Mouse (Mus musculus): ENCODE data around the gene Olfr348. TPM values are rescaled to one million over a fixed set of nuclear protein-coding genes. Genes with fewer than 3 reads are reported as not detected.

The Olfr348 gene
- not detected in 2 replicates for polyA plus RNA-seq (2012; rRNA removed)

DNA sequence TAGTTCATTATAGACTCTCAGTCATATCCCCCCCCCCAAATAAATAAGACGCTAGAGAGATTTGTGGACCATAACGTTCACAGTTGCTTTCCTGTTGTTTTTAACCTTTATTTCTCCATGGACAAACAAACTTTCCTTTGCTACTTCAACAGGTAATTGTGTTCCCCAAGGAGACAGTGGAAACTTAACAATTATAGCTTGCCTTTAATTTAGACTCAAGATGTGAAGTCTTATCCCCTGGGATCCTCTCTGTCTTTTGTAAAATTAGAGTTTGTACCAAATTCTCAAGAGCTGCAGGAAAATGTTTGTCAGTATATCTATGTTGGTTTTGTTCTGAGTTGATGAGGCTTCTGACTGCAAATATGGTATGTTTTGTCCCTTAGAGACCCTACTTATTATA, at the start of gene Olfr348:
Gene Olfr348, plus strand, starts transcription at position 301 of the 400 bp plus-strand sequence.

GRCm38 (mm10) chr2:36790238-36790637, 6.2 kb downstream of the Olfr348 start, which contains the start of gene Olfr50:
Gene Olfr50 (plus strand): TSS chr2:36790538.

GRCm38 (mm10) chr2:36816932-36817331, 32.9 kb downstream of the Olfr348 start, which contains the start of gene Olfr3:
Gene Olfr3 (minus strand): TSS chr2:36817032.

Other genes with a start within 250 kb of the Olfr348 start
- not detected in 2 replicates for gene Olfr344, start 217.6 kb upstream of the Olfr348 start, polyA plus RNA-seq (2012; rRNA removed)
- gene Olfr345, start 144.2 kb upstream of the Olfr348 start, polyA plus RNA-seq (2012; rRNA removed): not detected in 2 replicates
- not detected in 2 replicates for gene Olfr346, start 98.5 kb upstream of the Olfr348 start, polyA plus RNA-seq (2012; rRNA removed)
- not detected in 2 replicates for gene Olfr347, start 52.4 kb upstream of the Olfr348 start, polyA plus RNA-seq (2012; rRNA removed)
- gene Olfr50, start 6.3 kb downstream of the Olfr348 start, polyA plus RNA-seq (2012; rRNA removed): not detected in 2 replicates
- gene Olfr3, start 32.8 kb downstream of the Olfr348 start, polyA plus RNA-seq (2012; rRNA removed): not detected in 2 replicates
- gene Olfr350, start 62.0 kb downstream of the Olfr348 start, polyA plus RNA-seq (2012; rRNA removed): not detected in 2 replicates
- gene Olfr351, start 78.4 kb downstream of the Olfr348 start, polyA plus RNA-seq (2012; rRNA removed): not detected in 2 replicates
- not detected in 2 replicates for gene Olfr352, start 84.2 kb downstream of the Olfr348 start, polyA plus RNA-seq (2012; rRNA removed)
- gene Olfr353, start 108.7 kb downstream of the Olfr348 start, polyA plus RNA-seq (2012; rRNA removed): not detected in 2 replicates
- not detected in 2 replicates for gene Olfr354, start 121.4 kb downstream of the Olfr348 start, polyA plus RNA-seq (2012; rRNA removed)
- not detected in 2 replicates for gene Olfr355, start 144.6 kb downstream of the Olfr348 start, polyA plus RNA-seq (2012; rRNA removed)
- not detected in 2 replicates for gene Olfr356, start 152.8 kb downstream of the Olfr348 start, polyA plus RNA-seq (2012; rRNA removed)
- gene Olfr357, start 209.6 kb downstream of the Olfr348 start, polyA plus RNA-seq (2012; rRNA removed): not detected in 2 replicates
- gene Olfr358, start 225.1 kb downstream of the Olfr348 start, polyA plus RNA-seq (2012; rRNA removed): not detected in 2 replicates